In genomic region chrX:103329386-103329785, GRCm38 (mm10) we compare ENCODE assay signal across 26 mouse cellular contexts. TPM values are rescaled to one million over a fixed set of nuclear protein-coding genes. Genes with fewer than 3 reads are reported as not detected.
A peak's percentile ranks its signal among the peaks of the same experiment; 100 is the strongest.
DNase-seq lines count a peak whose midpoint lies in the region; ATAC-seq and TF ChIP-seq lines count a peak whose summit lies in the region.
"Had no signal": no experiment of that assay in that cellular context is flagged by ENCODE, and none has a peak within 500 bp of the region (broad histone marks: within the 10 kb centered on the region; RNA-seq: fewer than 3 reads in every experiment).

No protein-coding gene starts in this region.

- H3K27me3 ChIP-seq in cerebellum, adult 2 months (ENCODE audit: control insufficient read depth, insufficient read depth, low read length) = no peaks in the 10 kb centered on the region
- peaks cover 18% of the 10 kb centered on the region for H3K27me3 ChIP-seq in hindbrain, embryonic 16.5 days (replicated peaks; ENCODE audit: control insufficient read depth, insufficient read depth, low read length)
- H3K27me3 ChIP-seq: CH12.LX had no signal

- 16% methylated on average over 8 of the region's 8 CpGs for WGBS in cerebellum, adult 2 months
- 56% methylated on average over 8 of the region's 8 CpGs for WGBS in hindbrain, embryonic 16.5 days

- no peak overlapping the region for H3K9ac ChIP-seq in hindbrain, embryonic 16.5 days (ENCODE audit: low read depth, low read length)
- H3K9ac ChIP-seq: embryonic facial prominence, embryonic 15.5 days; hindbrain, embryonic 12.5 days had no signal

- H3K4me3 ChIP-seq in cerebellum, adult 2 months (replicated peaks; ENCODE audit: insufficient read depth, low read depth, low read length) = no peak overlapping the region
- H3K4me3 ChIP-seq in hindbrain, embryonic 16.5 days (ENCODE audit: low read length) = no peak overlapping the region
- H3K4me3 ChIP-seq: embryonic facial prominence, embryonic 15.5 days; erythroblast, embryonic 14.5 days; forebrain, embryonic 10.5 days; heart, embryonic 10.5 days; hindbrain, embryonic 12.5 days had no signal

- no peaks in the 10 kb centered on the region for H3K4me1 ChIP-seq in cerebellum, adult 2 months (ENCODE audit: control insufficient read depth, insufficient read depth, low read length)
- no peaks in the 10 kb centered on the region for H3K4me1 ChIP-seq in hindbrain, embryonic 16.5 days (ENCODE audit: control insufficient read depth, insufficient read depth, low read depth, low read length)
- H3K4me1 ChIP-seq: embryonic facial prominence, embryonic 15.5 days; forebrain, embryonic 10.5 days; heart, embryonic 10.5 days; hindbrain, embryonic 12.5 days had no signal

- no peak for TF ChIP-seq POLR2A in cerebellum, adult 2 months (IDR thresholded peaks at IDR 0.05; ENCODE audit: borderline replicate concordance, insufficient read depth, low read length)

- peak; percentile 17 to 38 for DNase-seq in cerebellum, adult 2 months
- DNase-seq in cerebellum, adult 11-12 months = no peak
- DNase-seq in cerebellum, adult 8-10 months = peak; percentile 7
- DNase-seq in cerebellum, postnatal 10 days = peak; percentile 69 to 70
- DNase-seq in heart, adult 9 months (ENCODE audit: low spot score in 2 of 2) = no peak
- DNase-seq: adrenal gland, postnatal 14 days; embryo, embryonic 11 days; gastrocnemius, postnatal 36 days; heart, adult 11 months; heart, postnatal 10 days; heart, postnatal 4 days; kidney, adult 11 months had no signal

- H3K4me2 ChIP-seq in hindbrain, embryonic 16.5 days (ENCODE audit: low read length) = no peak overlapping the region
- H3K4me2 ChIP-seq: embryonic facial prominence, embryonic 15.5 days; hindbrain, embryonic 12.5 days had no signal

- H3K36me3 ChIP-seq in hindbrain, embryonic 16.5 days (ENCODE audit: control insufficient read depth, insufficient read depth, low read length) = no peaks in the 10 kb centered on the region
- H3K36me3 ChIP-seq: embryonic facial prominence, embryonic 15.5 days; forebrain, embryonic 10.5 days; heart, embryonic 10.5 days; hindbrain, embryonic 12.5 days had no signal

- H3K9me3 ChIP-seq in hindbrain, embryonic 16.5 days (ENCODE audit: control insufficient read depth, low read length) = no peaks in the 10 kb centered on the region
- H3K9me3 ChIP-seq: embryonic facial prominence, embryonic 15.5 days; forebrain, embryonic 10.5 days; heart, embryonic 10.5 days; hindbrain, embryonic 12.5 days had no signal

- no peak overlapping the region for H3K27ac ChIP-seq in cerebellum, adult 2 months (ENCODE audit: insufficient read depth, low read length)
- H3K27ac ChIP-seq in hindbrain, embryonic 16.5 days (ENCODE audit: low read depth, low read length) = no peak overlapping the region
- H3K27ac ChIP-seq: embryonic facial prominence, embryonic 15.5 days; forebrain, embryonic 10.5 days; heart, embryonic 10.5 days; hindbrain, embryonic 12.5 days; hindbrain, postnatal 0 days had no signal

- no peak for ATAC-seq in hindbrain, embryonic 16.5 days
- ATAC-seq: activated CD4-positive, CD25-positive, alpha-beta regulatory T cell, adult 4 months; forebrain, embryonic 14.5 days; hindbrain, postnatal 0 days; Patski had no signal

- TF ChIP-seq CTCF in cerebellum, adult 2 months (IDR thresholded peaks at IDR 0.05; ENCODE audit: borderline replicate concordance, insufficient read depth, low read depth, low read length) = no peak

RNA-seq across cellular contexts. Expression of gene Cdx4, which starts 8.2 kb away (rescaled TPM):
- polyA plus RNA-seq in cerebellum, adult 2 months (2012; rRNA removed) = not detected in 2 replicates
- polyA plus RNA-seq in hindbrain, embryonic 16.5 days (2015; fragmentation: Nextera tagmentation; extraction: Ambion mirVana) = not detected in 2 replicates
- polyA plus RNA-seq: activated CD4-positive, CD25-positive, alpha-beta regulatory T cell, adult 4 months; embryonic facial prominence, embryonic 11.5 days; embryonic facial prominence, embryonic 15.5 days; erythroblast, embryonic 14.5 days; forebrain, embryonic 10.5 days; forebrain, embryonic 14.5 days; heart, embryonic 10.5 days; heart, embryonic 14.5 days; hindbrain, embryonic 12.5 days; hindbrain, postnatal 0 days; intestine, embryonic 14.5 days; Patski had no signal

RNA-seq across cellular contexts. Expression of gene Chic1, which starts 26.9 kb away (rescaled TPM):
- 12.0 and 13.0 TPM in 2 replicates for polyA plus RNA-seq in cerebellum, adult 2 months (2012; rRNA removed)
- polyA plus RNA-seq in hindbrain, embryonic 16.5 days (2015; fragmentation: Nextera tagmentation; extraction: Ambion mirVana) = 5.9 and 6.8 TPM in 2 replicates
- polyA plus RNA-seq: erythroblast, embryonic 14.5 days had no signal

Comparison
In these comparisons a context has a peak if more than half of its experiments do, and no peak if none do; other contexts are left out.
1. DNase-seq: peak in cerebellum, adult 2 months (2 of 2), cerebellum, adult 8-10 months (single experiment) and cerebellum, postnatal 10 days (2 of 2); none in cerebellum, adult 11-12 months (single experiment) and heart, adult 9 months (0 of 2).